Mouse (Mus musculus) cortical plate, adult 2 months (tissue): Measurements from ENCODE around the gene Alpl.

ENCODE experiments used
- CTCF ChIP-seq: fragments of 200-500 bp; IDR thresholded peaks from 2 replicates; pipeline ENCODE4 v1.5.1; 2011; ENCODE audit warnings: mild to moderate bottlenecking, control low read depth, low read length; ENCODE audit not compliant: insufficient read depth; ENCODE audit errors: extremely low read depth
- POLR2A ChIP-seq: fragments of 200-500 bp; IDR thresholded peaks from 2 replicates; pipeline ENCODE4 v1.6.1; 2011; ENCODE audit warnings: mild to moderate bottlenecking, low read length, control low read depth; ENCODE audit not compliant: insufficient read depth; ENCODE audit errors: extremely low read depth

GRCm38 (mm10) chr4:137699264-137700211 is 96.6 kb downstream of the Alpl start:
- TF ChIP-seq CTCF (no peak), POLR2A (no peak)
